Mouse (Mus musculus) liver, postnatal 0 days (tissue): Measurements from ENCODE around the gene Esrrb. TPM values are rescaled to one million over a fixed set of nuclear protein-coding genes. Genes with fewer than 3 reads are reported as not detected.

Experiments used
- ATAC-seq: fragments of 200-750 bp; cut with Nextera tagmentation; 2 replicates; pipeline ENCODE4 v1.8.0; 2017; ENCODE audit warnings: mild to moderate bottlenecking, moderate library complexity
- DNase-seq: peaks from one replicate; pipeline ENCODE4 v3.0.0-alpha.2; 2016
- H3K27ac ChIP-seq: fragments of 300-500 bp; sonication (generic); 2 replicates; pipeline ENCODE4 v1.5.1; 2014; ENCODE audit warnings: antibody characterized with exemption, moderate library complexity, mild to moderate bottlenecking, low read depth
- H3K27me3 ChIP-seq: fragments of 300-500 bp; sonication (generic); 2 replicates; pipeline ENCODE4 v1.6.1; 2014; ENCODE audit warnings: low read length, control low read depth, mixed read lengths; ENCODE audit not compliant: insufficient read depth
- H3K36me3 ChIP-seq: fragments of 300-500 bp; sonication (generic); replicated peaks from 2 replicates; pipeline ENCODE4 v1.6.1; 2014; ENCODE audit warnings: mild to moderate bottlenecking, control low read depth, low read length, moderate library complexity, mixed read lengths; ENCODE audit not compliant: insufficient read depth
- H3K4me1 ChIP-seq: fragments of 300-500 bp; sonication (generic); 2 replicates; pipeline ENCODE4 v1.6.1; 2014; ENCODE audit warnings: antibody characterized with exemption, mild to moderate bottlenecking, control low read depth; ENCODE audit not compliant: insufficient read depth
- H3K4me2 ChIP-seq: fragments of 300-500 bp; sonication (generic); 2 replicates; pipeline ENCODE4 v1.6.1; 2014; ENCODE audit warnings: low read depth, mild to moderate bottlenecking, low read length, moderate library complexity, mixed read lengths
- H3K4me3 ChIP-seq: fragments of 300-500 bp; sonication (generic); 2 replicates; pipeline ENCODE4 v1.5.1; 2014; ENCODE audit warnings: low read depth, low read length
- H3K9ac ChIP-seq: fragments of 300-500 bp; sonication (generic); replicated peaks from 2 replicates; pipeline ENCODE4 v1.6.1; 2014; ENCODE audit warnings: mild to moderate bottlenecking, moderate library complexity
- H3K9me3 ChIP-seq: fragments of 300-500 bp; sonication (generic); 2 replicates; pipeline ENCODE4 v1.6.1; 2016; ENCODE audit warnings: mild to moderate bottlenecking, control low read depth, low read length, mixed read lengths
- CTCF ChIP-seq: sonication (generic); IDR thresholded peaks from 2 replicates; pipeline ENCODE4 v1.5.1; 2016; ENCODE audit warnings: antibody characterized with exemption, low read depth
- EP300 ChIP-seq: IDR thresholded peaks from 2 replicates; pipeline ENCODE4 v1.6.1; 2016; ENCODE audit warnings: antibody characterized with exemption, low read depth, mild to moderate bottlenecking
- WGBS: fragments of 180-500 bp; shearing (Covaris S2); extraction: QIAGEN DNeasy Blood & Tissue Kit; methylation state at CpG from one replicate; pipeline ENCODE4 v1.1.7; 2014; ENCODE audit not compliant: insufficient replicate concordance; 5-methylcytosine and 5-hydroxymethylcytosine counted together
- polyA plus RNA-seq: library from polyadenylated mRNA; unstranded; fragments of >200 nt; fragmentation: Nextera tagmentation; extraction: Ambion mirVana; gene quantifications from 2 replicates; pipeline ENCODE4 v1.2.1, GENCODE M21; 2015

Gene Esrrb
- polyA plus RNA-seq, 1 experiment from 2014 or later = 0.09 TPM

DNA sequence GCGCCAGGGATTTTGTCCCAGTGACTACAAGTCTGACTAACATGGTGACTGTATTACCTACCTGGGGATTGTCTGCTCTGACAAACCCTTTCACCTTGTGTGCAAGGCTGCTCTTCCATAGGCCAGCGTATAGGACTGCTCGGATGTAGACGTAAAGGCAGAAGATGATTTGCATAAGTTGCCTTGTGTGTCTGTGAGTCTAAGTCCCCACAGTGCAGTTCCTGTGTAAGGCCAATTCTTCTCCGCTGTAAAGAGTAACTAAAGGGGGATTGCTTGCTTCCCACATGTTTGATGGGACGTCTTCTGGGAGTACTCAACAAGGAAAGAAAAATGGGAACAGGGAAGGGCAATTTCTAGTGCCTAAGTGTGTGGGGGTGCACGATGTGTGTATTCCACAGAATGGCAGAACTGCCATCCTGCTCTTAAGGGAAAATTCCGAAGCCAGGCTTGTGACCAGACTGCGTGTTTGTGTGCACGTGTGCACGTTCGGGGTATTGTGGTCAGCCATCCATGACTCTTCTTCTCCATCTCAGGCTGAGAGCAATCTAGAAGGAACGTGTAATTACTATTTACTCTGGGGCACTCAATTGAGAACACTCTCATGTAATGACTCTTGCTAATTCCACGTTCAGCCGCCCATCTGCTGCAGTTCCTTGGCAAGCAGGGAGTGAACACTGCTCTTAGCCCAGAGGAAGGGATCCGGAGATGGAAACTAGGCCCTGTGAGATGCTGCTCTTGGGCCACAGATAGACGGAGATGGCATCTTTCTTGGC, 9.9 kb downstream of the Esrrb start:
- Histone ChIP-seq H3K4me2 (no peak overlapping the region), H3K4me3 (no peak overlapping the region), H3K27me3 (0 out of 2 replicates have a peak, but pooled peaks cover 2% of the 10 kb centered on the region), H3K9ac (no peak overlapping the region), H3K4me1 (no peaks in the 10 kb centered on the region), H3K9me3 (no peaks in the 10 kb centered on the region), H3K36me3 (no peaks in the 10 kb centered on the region), H3K27ac (no peak overlapping the region)
- no peak for ATAC-seq
- WGBS = 78% methylated on average over 17 of the region's 17 CpGs
- DNase-seq = no peak
- TF ChIP-seq CTCF = no peak

DNA sequence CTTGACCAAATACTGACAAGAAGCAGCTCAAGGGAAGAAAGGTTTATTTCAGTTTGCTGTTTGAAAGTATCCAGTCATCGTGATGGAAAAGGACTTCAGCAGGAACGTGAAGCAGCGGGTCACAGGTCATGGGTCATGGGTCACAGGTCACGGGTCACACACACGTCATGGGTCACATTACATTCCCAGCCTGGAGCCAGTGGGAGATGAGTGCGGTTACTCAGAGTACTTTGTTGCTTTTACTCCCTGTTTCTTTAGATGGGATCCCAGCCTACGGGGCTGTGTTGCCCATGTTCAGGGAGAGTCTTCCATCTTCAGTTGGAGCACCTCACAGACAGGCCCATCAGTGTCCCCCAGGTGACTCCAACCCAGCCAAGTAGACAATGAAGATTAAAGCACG, 13.4 kb downstream of the Esrrb start:
- Histone ChIP-seq H3K4me3 (no peak overlapping the region), H3K9me3 (no peaks in the 10 kb centered on the region), H3K4me2 (no peak overlapping the region), H3K27ac (no peak overlapping the region), H3K36me3 (no peaks in the 10 kb centered on the region), H3K4me1 (no peaks in the 10 kb centered on the region), H3K9ac (no peak overlapping the region), H3K27me3 (0 out of 2 replicates have a peak, but pooled peaks cover 2% of the 10 kb centered on the region)
- TF ChIP-seq CTCF = no peak
- TF ChIP-seq EP300 = no peak
- no peak for ATAC-seq
- no peak for DNase-seq
- 66% methylated on average over 8 of the region's 8 CpGs for WGBS

DNA sequence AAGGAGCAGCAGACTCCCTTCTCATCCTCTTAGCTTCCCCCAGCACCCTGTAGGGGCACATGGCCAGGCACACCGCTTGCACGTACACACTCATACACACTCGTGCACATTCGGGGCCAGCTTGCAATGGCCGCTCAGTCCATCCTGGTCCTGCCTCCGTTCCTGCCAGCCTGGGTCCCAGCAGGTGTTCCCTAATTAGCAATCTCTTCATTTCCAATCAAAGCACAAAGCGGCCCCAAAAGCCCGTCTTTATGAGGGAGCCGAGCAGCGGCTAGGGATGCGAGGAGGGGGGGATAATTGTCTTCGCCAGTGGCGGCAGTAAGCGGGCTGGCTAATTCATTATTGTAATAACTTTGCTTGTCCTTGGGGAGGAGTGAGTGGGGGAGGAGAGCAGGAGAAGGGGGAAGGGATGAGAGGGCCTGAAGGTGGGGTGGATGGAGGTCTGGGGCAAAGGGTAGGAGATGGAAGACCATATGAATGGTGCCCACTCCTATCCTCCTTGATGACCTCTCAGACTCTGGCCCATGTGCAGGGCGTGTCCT, 18.8 kb downstream of the Esrrb start:
- 20% methylated on average over 15 of the region's 15 CpGs for WGBS
- H3K4me1 ChIP-seq = no peaks in the 10 kb centered on the region
- H3K9ac ChIP-seq = no peak overlapping the region
- no peak for ATAC-seq
- H3K4me2 ChIP-seq = no peak overlapping the region
- H3K27ac ChIP-seq = no peak overlapping the region
- no peak overlapping the region for H3K4me3 ChIP-seq
- no peaks in the 10 kb centered on the region for H3K9me3 ChIP-seq
- DNase-seq = no peak
- TF ChIP-seq EP300 = no peak
- TF ChIP-seq CTCF = no peak
- H3K36me3 ChIP-seq = no peaks in the 10 kb centered on the region
- H3K27me3 ChIP-seq = no peaks in the 10 kb centered on the region

DNA sequence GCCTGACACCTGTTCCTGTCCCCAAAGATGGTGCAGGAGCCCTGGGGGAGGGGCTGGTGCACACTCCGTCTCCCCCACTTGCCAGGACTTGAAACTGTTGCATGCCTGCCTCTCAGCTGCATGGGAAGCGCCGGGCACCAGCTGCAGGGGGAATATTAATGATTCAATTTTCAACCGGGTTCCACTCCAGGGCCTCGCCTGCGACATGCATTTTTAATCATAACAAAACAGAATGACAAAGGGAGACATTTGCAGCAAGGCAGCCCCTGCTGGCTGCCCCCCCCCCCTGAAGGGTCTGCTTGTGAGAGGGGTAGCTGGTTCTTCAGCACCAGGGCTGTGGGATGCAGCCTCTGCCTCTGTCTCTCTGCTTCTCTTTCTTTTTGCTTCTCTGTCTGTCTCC, 22.9 kb downstream of the Esrrb start:
- DNase-seq (no peak), ATAC-seq (no peak)
- H3K27me3 ChIP-seq = no peaks in the 10 kb centered on the region
- no peak for TF ChIP-seq CTCF
- TF ChIP-seq EP300 = no peak
- H3K4me1 ChIP-seq = no peaks in the 10 kb centered on the region
- H3K9me3 ChIP-seq = no peaks in the 10 kb centered on the region
- H3K9ac ChIP-seq = no peak overlapping the region
- H3K4me3 ChIP-seq = no peak overlapping the region
- H3K36me3 ChIP-seq = no peaks in the 10 kb centered on the region
- H3K4me2 ChIP-seq = no peak overlapping the region
- H3K27ac ChIP-seq = no peak overlapping the region
- WGBS = 32% methylated on average over 6 of the region's 6 CpGs

DNA sequence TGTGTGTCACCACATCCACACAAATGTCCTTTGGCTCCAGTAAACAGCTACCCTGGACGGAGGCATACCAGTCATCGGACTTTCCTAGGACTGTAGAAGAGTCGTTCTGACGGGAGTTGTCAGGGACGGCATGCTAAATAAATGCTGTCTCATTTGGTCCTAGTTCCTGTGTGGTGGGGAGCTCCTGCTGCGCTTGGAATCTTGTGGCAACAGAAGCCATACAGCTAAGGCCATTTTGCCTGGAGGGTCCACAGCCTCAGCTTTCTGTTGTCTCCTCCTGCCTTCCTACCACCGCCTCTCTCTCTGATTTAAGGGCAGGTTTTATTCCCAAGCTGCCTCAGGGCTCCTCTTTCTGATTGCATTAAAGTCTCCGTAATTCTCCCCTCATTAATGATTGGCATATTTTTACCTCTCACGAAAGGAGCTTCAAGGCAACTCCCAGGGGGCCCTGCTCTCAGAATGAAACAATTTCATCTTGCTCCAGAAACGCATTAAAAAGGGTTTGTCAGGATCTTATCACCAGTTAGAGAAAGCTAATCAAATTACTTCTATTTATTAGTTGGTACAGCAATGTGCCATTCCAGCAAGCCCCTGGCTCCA, 26.9 kb downstream of the Esrrb start:
- H3K27me3 ChIP-seq = no peaks in the 10 kb centered on the region
- no peak for TF ChIP-seq CTCF
- no peak for TF ChIP-seq EP300
- H3K4me3 ChIP-seq = no peak overlapping the region
- H3K4me2 ChIP-seq = no peak overlapping the region
- no peaks in the 10 kb centered on the region for H3K9me3 ChIP-seq
- no peak overlapping the region for H3K27ac ChIP-seq
- no peaks in the 10 kb centered on the region for H3K4me1 ChIP-seq
- H3K9ac ChIP-seq = no peak overlapping the region
- no peak for ATAC-seq
- no peak for DNase-seq
- H3K36me3 ChIP-seq = no peaks in the 10 kb centered on the region
- 76% methylated on average over 10 of the region's 10 CpGs for WGBS

DNA sequence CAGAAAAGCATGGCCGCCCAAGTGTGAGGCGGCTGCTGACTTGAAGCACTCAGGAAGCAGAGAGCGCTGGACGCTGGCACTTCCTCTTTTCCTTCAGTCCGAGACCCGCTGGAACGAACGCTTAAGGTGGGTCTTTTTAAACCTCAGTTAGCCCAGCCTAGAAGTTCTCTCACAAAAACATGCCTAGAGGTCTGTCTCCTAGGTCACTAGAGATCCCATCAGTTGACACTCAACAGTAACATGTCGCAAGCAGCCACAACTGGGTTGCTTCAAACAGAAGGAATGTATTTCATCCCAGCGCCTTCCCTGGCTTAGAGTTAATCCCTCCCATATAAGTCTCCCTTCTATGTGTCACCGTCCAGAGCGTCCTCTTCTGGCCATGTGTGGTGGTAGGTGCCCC, 33.9 kb downstream of the Esrrb start:
- H3K36me3 ChIP-seq = no peaks in the 10 kb centered on the region
- no peaks in the 10 kb centered on the region for H3K9me3 ChIP-seq
- H3K27me3 ChIP-seq = no peaks in the 10 kb centered on the region
- no peak for TF ChIP-seq CTCF
- TF ChIP-seq EP300 = no peak
- H3K4me2 ChIP-seq = no peak overlapping the region
- WGBS = 71% methylated on average over 12 of the region's 12 CpGs
- DNase-seq = no peak
- H3K4me3 ChIP-seq = no peak overlapping the region
- no peak overlapping the region for H3K9ac ChIP-seq
- ATAC-seq = no peak
- no peak overlapping the region for H3K27ac ChIP-seq
- H3K4me1 ChIP-seq = no peaks in the 10 kb centered on the region
